Mouse (Mus musculus) cerebellum, adult 2 months (tissue): ENCODE measurements around the gene Rtn4r.

ENCODE experiments used
- CTCF ChIP-seq: fragments of 200-500 bp; IDR thresholded peaks from 2 replicates; pipeline ENCODE4 v1.5.1; 2011; ENCODE audit warnings: low read depth, mild to moderate bottlenecking, control low read depth, low read length, moderate library complexity, borderline replicate concordance; ENCODE audit not compliant: insufficient read depth
- POLR2A ChIP-seq: fragments of 200-500 bp; IDR thresholded peaks from 2 replicates; pipeline ENCODE4 v1.6.1; 2011; ENCODE audit warnings: low read length, control low read depth, borderline replicate concordance; ENCODE audit not compliant: insufficient read depth

- no peak for TF ChIP-seq POLR2A
- TF ChIP-seq CTCF: no peak
Measured at GRCm38 (mm10) chr16:18135196-18135595, 7.8 kb downstream of the Rtn4r start.
